Mouse (Mus musculus) megakaryocyte, adult 5-6 weeks (primary cell): ENCODE results near the gene Zfp683. TPM values are rescaled to one million over a fixed set of nuclear protein-coding genes. Genes with fewer than 3 reads are reported as not detected.

Experiments
- ATAC-seq: 2 replicates; pipeline ENCODE4 v1.8.0; 2016; ENCODE audit warnings: mild to moderate bottlenecking, inconsistent platforms; ENCODE audit not compliant: poor library complexity, severe bottlenecking
- total RNA-seq, 2 experiments: library from RNA; stranded (forward) in 1 of 2; stranded (reverse) in 1 of 2; fragments of 153-499, 151-499 nt in 1 of 2; fragments of 221-1000, 200-1000 nt in 1 of 2; gene quantifications; 2 replicates each; pipeline versions ENCODE4 v1.2.3 to v1.2.4; 2015 to 2017

The Zfp683 gene
- total RNA-seq, 2 experiments from 2014 or later = 0.20 TPM; not detected in 1

DNA sequence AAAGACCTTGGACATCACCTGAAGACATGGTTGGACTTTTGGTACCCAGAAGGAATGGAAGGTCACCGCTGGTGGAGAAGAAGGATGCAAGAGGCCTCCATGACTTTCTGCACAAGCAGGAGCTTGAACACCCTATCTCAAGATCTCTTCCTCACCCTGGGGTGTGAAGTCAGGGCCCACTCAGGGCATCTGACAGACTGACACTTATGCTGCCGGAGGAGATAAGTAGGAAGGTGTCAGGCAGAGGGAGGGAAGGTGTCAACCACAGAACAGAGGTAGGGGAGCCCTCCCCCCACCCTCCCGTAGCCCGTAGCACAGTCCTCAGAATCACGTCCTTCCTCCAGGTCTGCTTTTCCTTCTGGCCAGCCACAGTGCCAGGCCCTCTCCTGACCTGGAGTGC, 6.0 kb upstream of the Zfp683 start:
- no peak for ATAC-seq

DNA sequence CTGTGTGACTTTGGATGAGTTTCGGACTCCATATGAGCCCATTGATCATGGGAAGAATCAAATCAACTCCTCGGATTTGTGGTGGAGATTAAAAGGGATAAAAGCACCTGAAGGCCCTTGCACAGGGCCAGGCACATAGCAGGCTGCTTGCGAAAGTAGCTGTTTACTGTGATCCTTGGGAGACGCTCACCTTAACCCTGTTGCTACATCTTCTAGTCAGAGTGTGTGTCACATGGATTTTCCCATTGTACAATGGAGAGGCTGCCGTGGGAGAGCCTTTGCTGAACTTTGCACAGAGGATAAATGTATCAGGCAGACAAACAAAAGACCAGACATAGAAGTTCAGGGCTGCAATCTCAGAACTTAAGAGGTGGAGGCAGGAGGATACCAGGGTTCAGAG, 1.7 kb upstream of the Zfp683 start:
- ATAC-seq = no peak

DNA sequence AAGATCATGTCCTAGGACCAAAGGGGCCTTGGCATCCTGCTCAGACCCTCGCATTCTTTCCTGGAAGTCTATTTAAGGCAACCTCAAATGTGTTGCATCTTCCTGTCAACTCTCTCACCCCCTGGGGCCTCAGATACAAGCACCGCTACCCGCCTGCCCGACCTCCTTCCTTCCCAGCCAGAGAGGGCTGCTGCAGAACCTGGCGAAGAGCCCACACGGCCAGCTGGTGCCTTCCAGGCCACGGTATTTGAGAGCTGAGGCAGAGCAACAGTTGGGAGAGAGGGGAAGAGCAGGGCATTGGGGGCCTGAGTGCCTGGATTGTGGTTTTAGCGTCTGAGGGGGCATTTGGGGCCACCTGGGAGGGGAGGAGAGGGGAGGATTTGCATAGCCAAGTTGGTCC, 1.1 kb upstream of the Zfp683 start:
- no peak for ATAC-seq

DNA sequence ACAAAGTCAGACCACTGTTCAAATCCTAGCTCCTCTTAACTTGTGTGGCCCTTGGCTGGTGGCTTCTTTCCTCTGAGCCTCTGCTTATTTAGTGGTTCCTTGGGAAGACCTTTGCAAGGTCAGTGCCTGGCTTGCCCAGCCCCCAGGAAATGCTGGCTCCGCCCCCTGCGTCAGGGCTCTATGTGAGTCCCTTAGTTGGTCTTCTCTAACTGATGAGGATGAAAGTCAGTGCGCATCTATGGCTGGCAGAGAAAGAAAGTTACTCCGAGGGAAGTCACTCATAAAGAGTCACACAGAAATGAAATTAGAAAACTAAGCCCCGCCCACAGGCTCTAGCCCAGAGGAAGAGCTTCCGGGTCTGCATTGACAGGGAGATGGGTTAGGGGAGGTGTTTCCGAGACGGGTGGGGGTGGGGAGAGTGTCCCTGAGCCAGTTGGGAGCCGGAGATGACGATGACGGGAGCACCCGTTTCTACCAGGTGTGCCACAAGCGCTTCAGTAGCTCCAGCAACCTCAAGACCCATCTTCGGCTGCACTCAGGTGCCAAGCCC, 4.6 kb downstream of the Zfp683 start:
- no peak for ATAC-seq

DNA sequence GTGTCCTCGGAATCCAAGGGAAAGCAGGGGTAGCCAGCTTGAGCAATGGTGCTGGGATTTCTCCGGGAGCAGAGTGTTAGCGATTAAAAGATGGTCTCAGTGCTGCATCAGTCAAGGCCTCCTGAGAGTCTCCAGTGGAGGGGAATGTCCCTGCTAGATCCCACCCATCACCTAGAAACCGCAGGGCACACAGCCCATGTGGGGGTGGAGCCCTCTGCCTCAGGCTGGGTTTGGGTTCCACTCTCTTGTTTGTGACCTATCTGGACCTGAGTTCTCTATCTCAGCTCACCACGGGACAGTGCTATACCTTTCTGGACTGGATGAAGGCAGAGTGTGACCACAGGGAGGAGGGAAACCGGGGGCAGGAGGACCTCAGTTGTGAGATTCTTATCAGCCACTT, 5.3 kb downstream of the Zfp683 start:
- ATAC-seq = no peak

DNA sequence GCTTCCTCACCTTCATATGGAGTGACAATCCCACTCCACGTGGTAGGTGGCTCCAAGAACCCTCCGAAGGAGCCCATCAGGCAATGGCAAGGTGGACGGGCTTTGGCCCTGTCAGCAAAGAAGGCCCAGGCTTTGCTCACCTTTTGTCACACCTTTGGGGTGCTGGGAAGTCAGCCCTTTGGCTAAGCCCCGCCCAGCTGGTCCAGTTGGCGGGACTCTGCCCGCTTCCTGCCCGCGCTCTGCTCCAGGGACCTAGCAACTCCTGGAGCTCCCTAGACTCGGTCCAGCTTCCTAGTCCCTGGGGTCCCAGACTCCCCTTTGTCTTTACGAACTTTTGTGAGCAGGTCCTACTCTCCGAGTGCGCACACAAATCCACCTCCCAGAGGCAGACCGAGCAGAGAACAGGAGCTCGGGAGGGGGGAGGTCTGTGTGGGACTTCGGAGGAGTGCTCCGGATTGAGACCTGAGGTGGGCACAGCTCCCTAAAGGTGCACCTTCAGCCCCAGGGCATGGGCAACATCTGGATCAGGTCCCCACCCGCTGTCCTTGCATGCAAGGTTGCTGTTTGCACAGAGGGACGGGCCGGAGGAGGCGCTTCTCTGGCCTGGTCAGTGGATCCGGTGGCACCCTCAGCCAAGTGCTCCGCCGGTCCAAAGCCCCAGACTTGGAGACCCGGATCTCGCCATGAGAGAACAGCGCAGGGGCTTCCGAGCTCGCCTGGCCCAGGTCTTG, 6.7 kb downstream of the Zfp683 start, which contains the start of gene Crybg2:
Gene Crybg2 (plus strand): TSS at position 681 of the 731 bp plus-strand sequence.
- ATAC-seq = no peak

DNA sequence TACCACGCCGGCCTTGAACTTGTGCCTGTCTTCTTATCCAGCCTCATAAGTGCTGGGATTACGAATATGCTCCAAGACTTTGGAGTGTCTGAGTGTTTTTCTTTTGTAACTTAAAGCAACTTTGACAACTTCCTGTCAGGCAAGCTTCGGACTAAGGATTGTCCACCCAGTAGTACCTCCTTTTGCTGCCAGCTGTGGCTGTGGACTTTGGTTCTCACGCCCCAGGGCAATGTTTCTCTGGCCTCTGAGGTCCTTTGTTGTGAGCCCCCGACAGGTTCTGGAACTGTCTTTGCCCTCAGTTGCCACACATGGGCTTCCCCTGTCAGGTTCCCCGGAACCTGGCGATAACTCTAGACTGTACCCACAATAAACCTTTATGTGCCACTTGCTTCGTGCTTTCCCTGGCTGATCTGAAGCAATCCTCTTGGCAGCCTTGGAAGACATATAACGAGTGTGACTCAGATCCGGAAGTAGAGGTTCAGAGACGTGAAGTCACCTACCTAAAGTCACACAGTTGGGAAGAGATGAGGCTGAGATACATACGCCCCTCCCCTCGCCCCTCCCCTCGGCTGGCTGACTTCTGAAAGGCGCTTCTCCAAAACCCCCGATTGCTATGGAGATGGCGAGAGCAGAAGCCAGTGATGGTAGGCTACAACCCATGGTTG, 7.7 kb downstream of the Zfp683 start:
- no peak for ATAC-seq

DNA sequence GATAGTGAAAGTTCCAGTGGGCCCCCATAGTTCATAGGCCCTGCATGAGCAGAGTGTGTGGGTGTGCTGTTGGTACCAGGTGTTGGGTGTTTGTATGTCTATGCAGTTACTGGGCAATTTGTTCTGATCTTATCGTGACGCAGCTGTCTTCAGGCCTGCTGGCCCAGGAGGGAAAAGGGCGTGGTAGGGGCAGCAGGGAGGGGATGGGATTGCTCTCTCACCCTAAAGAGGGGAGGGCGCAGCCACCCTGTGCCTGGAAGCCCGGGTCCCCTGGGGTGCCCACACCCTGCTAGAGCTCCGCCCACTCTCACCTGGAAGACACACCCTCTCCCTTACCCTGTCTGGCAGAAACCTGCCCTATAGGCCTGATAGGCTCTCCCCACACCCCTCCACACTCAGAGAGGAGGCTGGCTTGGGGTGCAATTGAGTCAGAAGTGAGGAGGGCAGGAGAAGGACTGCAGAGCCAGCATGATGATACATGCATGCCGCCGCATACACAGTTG, 8.4 kb downstream of the Zfp683 start:
- ATAC-seq = no peak

DNA sequence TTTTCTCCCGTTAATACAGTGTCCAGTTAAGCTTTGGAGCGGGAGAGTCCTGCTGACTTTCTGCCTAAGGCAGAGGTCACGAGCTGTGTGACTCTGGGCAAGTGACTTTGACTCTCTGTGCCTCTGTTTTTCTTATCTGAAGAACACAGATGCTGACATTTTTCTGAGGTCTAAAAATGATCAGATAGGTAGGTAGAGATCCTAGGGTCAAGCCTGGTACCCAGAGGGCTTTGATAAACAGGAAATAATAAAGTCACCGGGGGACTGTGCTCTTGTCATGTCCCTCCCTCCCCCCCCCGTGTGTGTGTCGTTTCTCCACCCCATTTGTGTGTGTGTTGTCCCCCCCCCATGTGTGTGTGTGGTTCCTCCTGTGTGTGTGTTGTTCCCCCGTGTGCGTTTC, 8.9 kb downstream of the Zfp683 start:
- ATAC-seq = no peak

DNA sequence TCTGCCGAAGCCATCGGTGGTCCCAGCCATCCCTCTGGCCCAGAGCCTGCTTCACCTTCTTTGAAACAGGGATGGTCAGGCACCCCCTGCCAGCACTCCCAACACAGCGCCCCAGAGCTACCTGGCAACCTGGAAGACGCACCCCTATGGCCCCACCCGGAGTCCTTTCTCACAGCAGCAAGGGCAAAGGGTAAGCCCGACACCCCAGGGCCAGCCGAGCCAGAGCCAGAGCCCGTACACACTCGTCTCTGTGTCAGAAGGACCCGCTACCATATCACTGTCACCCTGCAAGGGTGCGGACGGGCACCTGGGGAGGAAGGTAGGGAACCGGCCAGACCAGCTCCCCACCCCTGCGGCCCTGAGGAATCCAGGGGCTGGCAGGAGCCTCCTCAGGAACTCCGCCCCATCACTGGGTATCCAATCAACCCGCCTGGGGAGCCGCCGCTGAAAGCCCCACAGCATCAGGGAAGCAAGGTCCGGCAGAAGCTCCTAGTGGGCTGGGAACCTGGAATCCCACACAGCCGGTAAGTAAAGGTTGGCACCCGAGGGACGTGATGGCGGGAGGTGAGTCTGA, 11.9 kb downstream of the Zfp683 start:
- ATAC-seq = no peak

DNA sequence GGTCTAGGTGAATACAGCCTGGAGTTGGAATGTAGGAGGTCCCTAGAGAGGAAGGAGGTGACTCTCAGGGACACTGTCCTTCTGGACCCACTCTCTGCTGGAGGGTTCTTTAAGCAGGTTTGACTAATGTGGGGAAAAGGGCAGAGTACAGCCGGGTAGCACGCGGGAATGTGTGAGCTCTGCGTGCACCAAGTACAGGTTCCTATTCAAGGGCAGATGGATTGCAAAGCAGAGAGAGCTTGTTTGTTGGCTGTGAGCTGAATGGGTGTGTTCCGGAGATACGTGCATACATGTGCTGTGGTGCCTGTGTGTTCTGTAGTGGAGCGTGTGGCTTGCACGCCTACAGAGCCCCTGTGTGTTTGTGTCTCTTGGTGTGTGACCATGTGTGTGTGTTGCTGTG, 13.7 kb downstream of the Zfp683 start:
- no peak for ATAC-seq

DNA sequence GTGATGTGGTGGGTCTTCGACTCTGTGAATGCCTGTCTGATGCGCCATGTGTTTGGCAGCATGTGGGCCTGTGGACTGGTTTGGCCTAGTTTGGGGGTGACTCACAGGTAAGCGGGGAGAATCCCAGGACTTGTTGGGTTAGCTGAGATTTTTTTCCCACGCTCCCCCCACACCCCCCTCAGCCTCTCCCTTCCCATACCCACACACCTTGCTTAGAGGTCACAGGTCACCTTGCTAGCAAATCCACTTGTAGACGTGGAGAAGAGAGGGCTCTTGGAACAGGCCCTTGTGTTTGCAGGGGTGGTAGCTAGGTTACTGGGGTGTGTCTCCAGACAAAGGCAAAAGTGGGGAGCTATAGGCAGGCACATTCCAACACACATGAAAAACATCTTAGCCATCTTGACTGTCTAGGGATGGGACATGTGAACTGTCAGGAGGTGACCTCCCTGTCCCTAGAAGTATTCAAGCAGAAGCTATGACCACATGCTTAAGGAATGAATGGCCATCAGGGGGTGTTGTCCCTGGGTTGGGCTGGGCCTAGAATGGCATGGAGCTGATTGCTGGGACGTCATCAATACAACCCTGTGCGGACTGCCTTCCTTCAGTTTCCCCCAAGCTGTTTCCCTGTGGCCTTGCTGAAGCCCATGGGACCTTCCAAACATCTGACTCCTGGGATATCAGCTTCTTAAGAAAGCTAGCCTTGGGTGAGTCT, 14.4 kb downstream of the Zfp683 start:
- ATAC-seq = no peak

DNA sequence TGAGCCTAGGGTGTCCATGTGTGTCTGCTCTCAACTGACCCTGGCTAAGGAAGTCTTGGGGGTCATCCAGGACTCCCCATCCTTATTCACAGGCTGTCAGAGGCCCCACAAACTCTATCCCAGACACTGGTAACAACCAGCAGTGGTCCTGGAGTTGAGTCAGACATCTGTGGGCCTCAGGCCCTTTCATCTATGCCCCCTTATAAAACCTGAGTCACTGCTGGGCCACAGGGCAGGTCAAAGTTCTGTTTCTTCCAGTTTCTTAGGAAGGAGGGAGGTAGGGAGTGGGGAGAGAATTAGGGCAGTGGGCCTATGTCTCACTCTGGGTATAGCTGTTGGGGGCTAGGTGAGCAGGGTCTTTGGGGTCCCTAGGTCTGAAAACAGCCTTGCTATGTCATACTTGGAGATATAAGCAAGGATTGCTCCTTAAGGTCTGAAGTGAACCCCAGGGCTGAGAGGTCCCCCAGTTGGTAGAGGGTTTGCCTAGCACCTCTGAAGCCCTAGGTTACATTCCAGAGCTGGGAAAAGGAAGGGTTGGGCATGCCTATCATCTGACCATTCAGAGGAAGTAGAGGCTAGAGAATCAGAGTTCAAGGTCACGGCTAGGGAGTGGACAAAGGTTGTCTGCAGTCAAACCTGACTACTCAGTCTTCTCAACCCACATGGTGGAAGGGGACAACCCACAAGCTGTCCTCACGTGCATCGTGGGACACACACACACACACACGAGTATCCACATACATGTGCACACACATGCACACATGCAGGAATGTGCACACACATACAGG, 15.3 kb downstream of the Zfp683 start:
- ATAC-seq = no peak

DNA sequence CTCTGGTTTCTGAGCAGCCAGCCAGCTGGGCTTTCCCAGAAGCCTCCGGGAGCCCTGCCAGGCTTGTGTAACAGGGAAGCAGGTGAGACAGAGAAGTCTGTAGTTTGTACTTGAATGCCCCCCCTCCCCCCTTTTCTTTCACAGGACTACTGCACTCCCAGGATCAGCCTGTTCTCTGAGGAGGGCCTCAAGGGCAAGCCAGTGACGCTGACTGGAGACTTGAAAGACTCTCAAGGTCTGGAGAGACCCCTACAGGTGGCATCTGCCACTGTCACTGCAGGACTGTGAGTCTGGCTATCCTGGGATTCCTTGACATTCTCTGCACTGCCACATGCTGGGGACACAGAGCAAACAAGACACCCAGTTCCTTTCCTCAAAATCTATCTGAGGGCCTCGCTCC, 25.1 kb downstream of the Zfp683 start:
- ATAC-seq = no peak

DNA sequence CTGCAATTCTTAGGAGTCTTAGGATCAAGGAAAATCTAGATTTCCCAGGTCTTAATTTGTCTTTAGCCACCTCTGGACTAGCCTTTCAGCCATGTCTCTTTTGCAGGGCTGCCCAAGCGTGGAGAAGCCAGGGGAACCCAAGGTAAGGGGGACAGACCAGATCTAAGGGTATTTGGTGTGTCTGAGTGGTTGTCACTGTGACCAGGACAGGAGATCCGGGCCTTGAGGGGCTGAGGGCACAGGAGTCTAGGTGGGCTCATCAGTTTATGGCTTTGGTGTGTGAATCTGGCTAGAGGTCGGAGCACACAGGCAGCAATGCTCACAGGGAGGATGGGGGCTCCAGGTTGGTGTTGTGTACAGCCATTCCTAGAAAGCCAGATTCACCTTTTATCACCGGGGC, 27.0 kb downstream of the Zfp683 start:
- no peak for ATAC-seq

DNA sequence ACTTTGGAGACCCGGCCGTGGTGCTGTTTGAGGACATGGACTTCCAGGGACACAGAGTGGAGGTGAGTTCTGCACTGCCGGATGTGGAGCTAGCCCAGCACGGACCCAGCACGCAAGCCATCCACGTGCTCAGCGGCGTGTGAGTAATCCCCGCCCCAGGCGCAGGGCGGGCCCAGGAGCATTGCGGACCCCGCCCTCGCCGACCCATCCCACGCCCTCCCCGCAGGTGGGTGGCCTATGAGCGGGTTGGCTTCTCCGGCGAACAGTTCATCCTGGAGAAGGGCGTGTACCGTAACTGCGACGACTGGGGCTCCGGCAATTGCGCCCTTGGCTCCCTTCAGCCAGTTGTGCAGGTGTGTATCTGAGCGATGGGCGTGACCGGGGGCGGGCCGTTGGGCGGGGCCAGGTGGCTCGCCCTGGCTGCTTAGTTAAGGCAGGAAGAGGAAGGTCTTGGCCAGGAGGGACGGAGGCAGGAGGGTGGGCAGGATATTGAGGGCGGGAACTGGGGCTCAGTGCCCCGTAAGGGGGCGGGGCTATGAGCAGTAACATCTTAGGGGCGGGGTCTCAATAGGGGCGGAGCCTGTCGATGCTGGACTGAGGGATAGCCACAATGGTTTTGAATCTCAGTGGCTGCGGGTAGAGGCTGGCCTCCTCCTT, 28.2 kb downstream of the Zfp683 start:
- ATAC-seq = peak; percentile 89

DNA sequence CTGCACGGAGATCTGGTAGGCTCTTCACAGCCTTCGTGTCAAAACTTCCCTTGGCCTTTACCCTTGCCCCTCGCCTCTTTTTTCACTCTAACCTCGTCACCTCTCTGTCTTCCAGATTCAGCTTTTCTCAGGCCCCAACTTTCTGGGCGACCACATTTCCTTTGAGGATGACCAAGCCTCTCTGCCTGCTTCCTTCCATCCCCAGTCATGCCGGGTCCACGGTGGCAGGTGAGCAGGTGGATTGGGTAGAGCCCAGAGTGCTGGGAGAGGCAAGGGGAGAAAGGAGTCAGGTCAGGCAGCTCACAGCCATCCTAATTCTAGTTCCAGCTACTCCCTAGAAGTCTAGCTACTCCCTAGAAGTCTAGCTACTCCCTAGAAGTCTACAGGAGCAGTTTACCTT, 28.8 kb downstream of the Zfp683 start:
- ATAC-seq = no peak

DNA sequence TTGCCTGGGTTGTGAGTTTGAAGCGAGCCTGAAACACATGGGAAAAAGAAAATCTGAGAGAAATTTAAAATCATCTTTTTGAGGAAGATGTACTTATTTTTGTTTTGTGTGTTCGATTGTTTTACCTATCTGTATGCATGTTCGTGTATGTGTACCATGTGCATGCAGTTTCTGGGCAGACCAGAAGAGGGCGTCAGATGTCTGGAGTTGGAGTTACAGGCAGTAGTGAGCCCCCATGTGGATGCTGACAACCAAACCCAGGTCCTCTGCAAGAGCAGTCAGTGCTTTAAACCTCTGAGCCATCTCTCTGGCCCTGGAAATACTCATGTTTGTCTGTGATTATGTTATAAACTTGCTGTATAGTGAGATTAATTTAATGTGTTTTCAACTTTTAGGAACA, 31.4 kb downstream of the Zfp683 start:
- ATAC-seq = no peak

DNA sequence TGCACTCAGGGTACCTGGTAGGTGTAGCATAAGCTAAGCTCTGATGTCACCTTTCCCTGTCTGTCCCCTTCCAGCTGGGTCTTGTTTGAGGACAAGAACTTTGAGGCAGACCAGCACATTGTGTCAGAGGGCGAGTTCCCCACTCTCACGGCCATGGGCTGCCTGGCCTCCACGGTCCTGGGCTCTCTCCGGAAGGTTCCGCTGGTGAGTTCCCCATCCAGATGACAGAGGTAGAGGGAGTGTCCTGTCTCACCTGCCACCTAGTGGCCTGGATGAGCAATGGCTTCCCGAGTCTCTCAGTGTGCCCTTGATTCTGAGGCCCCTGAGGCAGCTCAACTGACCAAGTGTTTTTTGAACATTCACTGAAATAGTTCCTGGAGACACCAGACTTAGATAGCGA, 33.8 kb downstream of the Zfp683 start:
- peak; percentile 99 for ATAC-seq

DNA sequence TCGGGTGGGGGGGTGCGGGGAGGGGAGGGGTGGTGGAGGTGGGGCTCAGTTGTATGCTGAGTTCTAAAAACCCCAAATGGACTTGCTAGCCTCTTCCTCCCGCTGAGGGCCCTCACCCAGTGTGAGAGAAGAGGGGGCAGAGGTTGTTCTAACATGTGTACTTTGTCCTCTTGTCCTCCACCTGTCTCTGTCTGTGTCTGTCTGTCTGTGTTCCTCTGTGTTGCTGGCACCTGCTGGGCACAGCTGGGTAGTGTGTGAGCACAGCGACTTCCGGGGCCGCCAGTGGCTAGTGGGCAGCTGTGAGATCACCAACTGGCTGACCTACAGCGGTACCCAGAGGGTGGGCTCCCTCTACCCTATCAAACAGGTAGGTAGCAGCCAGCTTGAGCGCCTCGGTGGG, 35.4 kb downstream of the Zfp683 start:
- no peak for ATAC-seq
